ENCODE assay signal across 11 mouse cellular contexts in genomic region chr12:99375878-99376454, GRCm38 (mm10).
A peak's percentile ranks its signal among the peaks of the same experiment; 100 is the strongest.
DNase-seq lines count a peak whose midpoint lies in the region; ATAC-seq and TF ChIP-seq lines count a peak whose summit lies in the region.
"Had no signal": no experiment of that assay in that cellular context is flagged by ENCODE, and none has a peak within 500 bp of the region (broad histone marks: within the 10 kb centered on the region; RNA-seq: fewer than 3 reads in every experiment).

No protein-coding gene starts in this region.

- ATAC-seq in lung, embryonic 14.5 days (ENCODE audit: insufficient read depth) = no peak
- ATAC-seq in common myeloid progenitor, adult 5-6 weeks (replicated peaks; ENCODE audit: low read depth, poor library complexity, severe bottlenecking) = peak; percentile 80
- no peak for ATAC-seq in monocyte, adult 5-6 weeks (replicated peaks; ENCODE audit: insufficient number of reproducible peaks, low FRiP score, low TSS enrichment, poor library complexity, severe bottlenecking)
- ATAC-seq: Patski had no signal

- H3K27me3 ChIP-seq in lung, embryonic 14.5 days (ENCODE audit: insufficient read depth, low read length) = no peaks in the 10 kb centered on the region
- H3K27me3 ChIP-seq in splenic B cell, adult 2 months (ENCODE audit: control insufficient read depth, insufficient read depth, low read length, poor library complexity, severe bottlenecking) = no peaks in the 10 kb centered on the region
- H3K27me3 ChIP-seq: limb, embryonic 13.5 days; Patski had no signal

- no peak overlapping the region for H3K4me2 ChIP-seq in lung, embryonic 14.5 days
- H3K4me2 ChIP-seq: limb, embryonic 13.5 days had no signal

- no peak overlapping the region for H3K27ac ChIP-seq in lung, embryonic 14.5 days (ENCODE audit: low read depth)
- H3K27ac ChIP-seq: limb, embryonic 13.5 days had no signal

- no peaks in the 10 kb centered on the region for H3K9me3 ChIP-seq in lung, embryonic 14.5 days (ENCODE audit: low read depth, low read length)

- WGBS in lung, embryonic 14.5 days = 63% methylated on average over 8 of the region's 8 CpGs

- no peak overlapping the region for H3K4me3 ChIP-seq in lung, embryonic 14.5 days (ENCODE audit: low read depth, low read length)
- H3K4me3 ChIP-seq: limb, embryonic 13.5 days had no signal

- peaks cover 4% of the 10 kb centered on the region; the same call in 1 of the 2 replicates for H3K4me1 ChIP-seq in lung, embryonic 14.5 days (ENCODE audit: insufficient read depth)

- no peak overlapping the region for H3K9ac ChIP-seq in lung, embryonic 14.5 days
- H3K9ac ChIP-seq: limb, embryonic 13.5 days had no signal

- TF ChIP-seq CTCF in lung, embryonic 14.5 days (IDR thresholded peaks at IDR 0.05; ENCODE audit: low read depth) = no peak

- H3K36me3 ChIP-seq in lung, embryonic 14.5 days (ENCODE audit: insufficient read depth) = 0 out of 2 replicates have a peak, but pooled peaks cover 6% of the 10 kb centered on the region
- no peaks in the 10 kb centered on the region; the same call in 1 of the 2 replicates for H3K36me3 ChIP-seq in splenic B cell, adult 2 months (ENCODE audit: control insufficient read depth, insufficient read depth, low read length, poor library complexity, severe bottlenecking)

- peak; percentile 57 for DNase-seq in lung, embryonic 14.5 days
- no peak for DNase-seq in lung, postnatal 4 days
- peak; percentile 53 for DNase-seq in induced T-regulatory cell, adult 2 months (ENCODE audit: low read depth)
- peak; percentile 49 for DNase-seq in splenic B cell, adult 2 months (ENCODE audit: low read depth, low spot score)
- DNase-seq in thymus, postnatal 4 days = no peak
- DNase-seq in gastrocnemius, postnatal 10 days = no peak
- DNase-seq: cerebellum, adult 11 months had no signal

Comparison
In these comparisons a context has a peak if more than half of its experiments do, and no peak if none do; other contexts are left out.
1. DNase-seq: peak in lung, embryonic 14.5 days (single experiment), induced T-regulatory cell, adult 2 months (single experiment) and splenic B cell, adult 2 months (single experiment); none in lung, postnatal 4 days (0 of 2), thymus, postnatal 4 days (single experiment) and gastrocnemius, postnatal 10 days (single experiment).